Mouse (Mus musculus) heart, postnatal 36 days (tissue): Measurements from ENCODE around the gene Mdk. TPM values are rescaled to one million over a fixed set of nuclear protein-coding genes. Genes with fewer than 3 reads are reported as not detected.

Experiments
- microRNA-seq, 2 experiments: library from miRNA; unstranded; fragments of <30 nt; microRNA quantifications; one replicate each; pipeline ENCODE4 v1.2.0; 2021; ENCODE audit warnings: borderline number of aligned reads in 2 of 2
- total RNA-seq, 2 experiments: library from RNA; stranded (reverse); gene quantifications; 2 replicates each; pipeline ENCODE4 v1.2.3; 2021

The Mdk gene
- total RNA-seq, 2 experiments from 2014 or later: 2.4 to 3.9 TPM

Small RNA genes within 50 kb of the gene (microRNA-seq; reads per million reads assigned to microRNA genes)
- gene Mir6999: 0 reads per million in 2 experiments

Other genes with a start within 250 kb of the Mdk start
- 10 to 100 TPM; 49.4 to 54.1 TPM for gene Atg13, start 221.7 kb downstream of the Mdk start, total RNA-seq
- 1 to 10 TPM; 7.3 to 7.6 TPM for gene Harbi1, start 221.4 kb downstream of the Mdk start, total RNA-seq
- gene Ambra1, start 202.2 kb downstream of the Mdk start, total RNA-seq: 10 to 100 TPM; 14.2 to 18.0 TPM
- not detected for gene Chrm4, start 5.0 kb downstream of the Mdk start, total RNA-seq
- gene Gm9821, start 13.4 kb upstream of the Mdk start, total RNA-seq: not detected
- gene Dgkz, start 43.6 kb upstream of the Mdk start, total RNA-seq: 10 to 100 TPM; 48.4 to 51.2 TPM
- 1 to 10 TPM; 4.4 TPM for gene Creb3l1, start 92.2 kb upstream of the Mdk start, total RNA-seq
- 10 to 100 TPM; 24.8 to 30.1 TPM for gene Phf21a, start 160.8 kb upstream of the Mdk start, total RNA-seq